Mouse (Mus musculus): ENCODE results near the gene Itpr3. TPM values are rescaled to one million over a fixed set of nuclear protein-coding genes. Genes with fewer than 3 reads are reported as not detected.

The Itpr3 gene
- polyA plus RNA-seq, 1 experiment: not detected

DNA sequence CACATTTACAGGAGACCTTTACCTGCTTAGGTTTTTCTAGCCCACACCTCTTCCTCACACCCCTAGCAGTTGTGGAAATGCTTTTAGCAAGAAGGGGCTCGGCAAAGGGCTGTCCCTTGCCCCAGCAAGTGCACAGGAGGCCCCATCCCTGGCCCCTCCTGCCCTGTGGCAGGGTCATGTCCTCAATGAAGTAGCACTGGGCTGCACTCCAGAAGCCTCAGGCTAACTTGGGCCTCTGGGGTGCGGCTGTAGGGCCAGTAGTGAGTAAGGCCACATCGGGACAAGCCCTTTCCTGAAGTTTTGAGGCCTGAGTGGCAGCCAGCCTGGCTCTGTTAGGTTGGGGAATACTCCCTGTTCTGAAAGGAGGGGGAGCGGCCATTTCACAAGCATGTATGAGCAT, 103.8 kb downstream of the Itpr3 start:
- WGBS: 84% methylated on average over 4 of the region's 4 CpGs
- TF ChIP-seq POLR2A (IDR thresholded peaks at IDR 0.05; ENCODE audit: insufficient read depth, low read depth, low read length) (no peak), CTCF (IDR thresholded peaks at IDR 0.05; ENCODE audit: insufficient read depth, low read depth, low read length) (no peak)
- Histone ChIP-seq H3K4me3 (ENCODE audit: insufficient read depth, low read depth, low read length) (no peak overlapping the region), H3K4me1 (ENCODE audit: control insufficient read depth, insufficient read depth, low read length) (peaks cover 9% of the 10 kb centered on the region), H3K27ac (ENCODE audit: insufficient read depth, low read depth, low read length) (no peak overlapping the region)

DNA sequence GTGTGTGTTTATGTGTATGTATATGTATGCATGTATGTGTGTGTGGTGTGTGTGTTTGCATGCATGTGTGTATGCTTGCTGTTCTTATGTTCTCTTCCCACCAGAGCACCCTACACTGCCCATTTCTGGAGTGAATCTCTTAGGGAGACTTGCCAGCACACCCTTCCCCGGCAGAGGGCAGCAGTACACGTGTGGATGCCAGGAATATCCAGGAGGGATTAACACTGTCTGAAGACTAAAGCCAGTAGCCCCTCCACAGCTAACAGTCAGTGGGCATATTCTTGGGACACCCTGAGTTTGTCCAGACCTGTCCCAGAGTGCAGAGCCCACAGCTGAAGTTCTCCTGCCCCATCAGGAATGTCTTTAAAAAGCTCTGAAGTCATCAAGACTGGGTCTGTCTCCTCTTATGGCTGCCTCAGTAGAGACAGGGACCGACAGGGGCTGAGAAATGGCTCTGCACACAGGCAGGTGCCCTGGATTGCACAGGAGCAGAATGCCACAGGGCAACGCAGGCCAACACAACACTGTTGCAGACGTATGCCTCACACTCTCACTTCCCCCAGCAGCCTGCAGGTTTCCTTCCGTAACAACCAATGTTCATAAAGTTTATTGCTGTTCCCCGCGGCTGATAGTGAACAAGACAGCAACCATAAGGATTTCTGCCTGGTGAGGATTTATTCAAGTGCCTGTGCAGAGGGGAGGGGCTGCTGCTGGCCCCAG, 108.1 kb downstream of the Itpr3 start:
- H3K4me3 ChIP-seq (ENCODE audit: insufficient read depth, low read depth, low read length): no peak overlapping the region
- no peak for TF ChIP-seq CTCF (IDR thresholded peaks at IDR 0.05; ENCODE audit: insufficient read depth, low read depth, low read length)
- TF ChIP-seq POLR2A (IDR thresholded peaks at IDR 0.05; ENCODE audit: insufficient read depth, low read depth, low read length): no peak
- no peak overlapping the region for H3K27ac ChIP-seq (ENCODE audit: insufficient read depth, low read depth, low read length)
- 63% methylated on average over 8 of the region's 8 CpGs for WGBS
- peaks cover 10% of the 10 kb centered on the region for H3K4me1 ChIP-seq (ENCODE audit: control insufficient read depth, insufficient read depth, low read length)

DNA sequence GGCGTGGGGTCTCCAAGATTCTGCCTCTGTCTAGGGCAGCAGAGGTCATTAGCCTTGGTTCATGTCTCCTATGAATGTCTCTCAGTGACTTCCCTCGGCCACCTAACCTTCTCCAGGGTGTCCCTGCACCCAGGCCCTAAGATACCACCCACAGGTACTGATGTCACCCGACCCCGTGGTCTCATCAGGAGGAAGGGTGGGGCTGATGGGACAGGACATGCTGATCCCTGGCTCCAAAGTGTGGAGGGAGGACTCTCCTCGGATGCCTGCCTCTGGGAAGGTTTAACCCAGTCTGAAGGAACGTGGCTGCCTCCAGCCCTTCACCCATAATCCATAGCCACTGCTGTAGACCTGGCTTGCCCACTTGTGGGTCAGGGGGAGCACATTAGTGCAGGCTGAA, 109.8 kb downstream of the Itpr3 start:
- TF ChIP-seq POLR2A (IDR thresholded peaks at IDR 0.05; ENCODE audit: insufficient read depth, low read depth, low read length): no peak
- TF ChIP-seq CTCF (IDR thresholded peaks at IDR 0.05; ENCODE audit: insufficient read depth, low read depth, low read length): no peak
- H3K4me1 ChIP-seq (ENCODE audit: control insufficient read depth, insufficient read depth, low read length): peaks cover 17% of the 10 kb centered on the region
- 92% methylated on average over 6 of the region's 6 CpGs for WGBS
- H3K27ac ChIP-seq (ENCODE audit: insufficient read depth, low read depth, low read length): no peak overlapping the region
- no peak overlapping the region for H3K4me3 ChIP-seq (ENCODE audit: insufficient read depth, low read depth, low read length)

DNA sequence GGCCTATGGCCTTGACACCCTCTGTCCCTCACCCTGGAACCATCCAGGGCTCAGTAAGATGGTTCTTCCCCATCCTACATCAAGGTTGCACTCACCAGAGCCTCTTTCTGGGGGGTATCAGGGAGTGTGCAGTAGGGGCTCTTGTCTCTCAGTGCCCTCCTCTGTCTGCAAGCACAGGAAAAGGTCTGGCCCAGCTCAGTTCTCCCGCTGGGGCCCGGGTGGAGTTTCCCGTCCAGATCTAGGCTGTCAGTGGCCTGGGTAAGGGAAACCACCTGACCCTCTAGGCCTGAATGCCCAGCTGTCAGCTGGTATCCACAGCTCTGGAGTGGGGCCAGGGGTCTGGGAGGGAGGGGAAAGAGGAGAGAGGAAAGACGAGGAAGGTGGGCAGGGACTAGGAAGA, 110.4 kb downstream of the Itpr3 start, which contains the start of gene Ip6k3:
TSS of gene Ip6k3 (minus strand) at position 251 of the 400 bp plus-strand sequence.
- WGBS: 61% methylated on average over 4 of the region's 4 CpGs
- no peak within 1 kb of the TSS for H3K4me3 ChIP-seq (ENCODE audit: insufficient read depth, low read depth, low read length)
- H3K4me1 ChIP-seq (ENCODE audit: control insufficient read depth, insufficient read depth, low read length): peaks cover 17% of the 10 kb centered on the region
- no peak for TF ChIP-seq CTCF (IDR thresholded peaks at IDR 0.05; ENCODE audit: insufficient read depth, low read depth, low read length)
- TF ChIP-seq POLR2A (IDR thresholded peaks at IDR 0.05; ENCODE audit: insufficient read depth, low read depth, low read length): no peak
- H3K27ac ChIP-seq (ENCODE audit: insufficient read depth, low read depth, low read length): no peak within 1 kb of the TSS

DNA sequence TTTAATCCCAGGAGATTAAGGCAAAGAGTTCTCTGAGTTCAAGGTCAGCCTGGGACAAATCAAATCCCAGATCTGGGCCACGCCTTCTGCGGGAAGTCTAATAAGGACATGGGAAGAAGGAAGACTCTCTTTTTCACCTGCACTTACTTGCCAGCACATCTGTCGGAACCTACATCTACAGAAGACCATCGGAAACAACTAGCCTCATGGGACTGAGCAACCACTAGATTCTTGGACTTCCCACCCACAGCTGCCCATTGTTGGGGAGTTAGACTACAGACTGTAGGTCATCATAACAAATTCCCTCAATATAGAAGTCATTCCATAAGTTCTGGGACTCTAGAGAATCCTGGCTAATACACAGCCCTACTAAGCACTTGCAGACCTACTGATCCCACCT, 111.5 kb downstream of the Itpr3 start:
- peaks cover 17% of the 10 kb centered on the region for H3K4me1 ChIP-seq (ENCODE audit: control insufficient read depth, insufficient read depth, low read length)
- TF ChIP-seq POLR2A (IDR thresholded peaks at IDR 0.05; ENCODE audit: insufficient read depth, low read depth, low read length) (no peak), CTCF (IDR thresholded peaks at IDR 0.05; ENCODE audit: insufficient read depth, low read depth, low read length) (no peak)
- WGBS: over 99% methylated on average over 4 of the region's 4 CpGs
- H3K4me3 ChIP-seq (ENCODE audit: insufficient read depth, low read depth, low read length): no peak overlapping the region
- no peak overlapping the region for H3K27ac ChIP-seq (ENCODE audit: insufficient read depth, low read depth, low read length)

DNA sequence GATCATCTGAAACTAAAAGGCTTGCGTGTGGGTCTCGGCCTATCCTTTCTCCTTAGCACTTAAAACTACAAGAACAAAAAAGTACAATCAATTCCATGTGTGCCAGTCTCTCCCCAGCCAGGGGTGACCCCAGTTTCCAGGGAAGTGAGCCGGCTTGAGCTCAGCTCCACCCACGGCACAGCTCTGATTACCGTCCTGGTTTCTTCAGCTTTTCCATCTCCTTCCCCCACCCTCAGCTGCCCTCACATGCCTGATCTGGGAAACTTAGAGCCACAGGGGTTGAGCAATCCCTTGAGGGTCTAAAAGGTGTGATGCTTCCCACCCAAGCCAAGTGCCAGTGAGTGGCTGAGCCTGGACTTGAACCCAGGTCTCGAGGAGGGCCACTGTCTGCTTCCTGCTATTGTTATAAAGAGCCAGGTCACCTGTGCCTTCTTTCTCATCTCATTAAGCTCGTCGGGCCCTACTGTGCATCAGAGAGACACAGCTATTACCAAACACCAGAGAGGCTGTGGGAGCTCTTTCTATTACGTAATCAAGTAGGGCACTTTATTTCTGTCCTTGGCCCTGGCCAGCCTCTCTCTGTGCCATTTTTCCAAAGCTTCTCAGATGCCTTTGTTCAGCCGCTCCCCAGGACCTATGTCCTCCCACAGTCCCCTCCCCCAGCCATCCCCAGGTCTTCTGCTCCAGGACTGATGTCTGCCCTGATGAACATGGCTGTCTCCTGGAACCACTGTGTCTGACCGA, 113.0 kb downstream of the Itpr3 start:
- WGBS: 76% methylated on average over 11 of the region's 11 CpGs
- peaks cover 18% of the 10 kb centered on the region for H3K4me1 ChIP-seq (ENCODE audit: control insufficient read depth, insufficient read depth, low read length)
- no peak for TF ChIP-seq POLR2A (IDR thresholded peaks at IDR 0.05; ENCODE audit: insufficient read depth, low read depth, low read length)
- no peak for TF ChIP-seq CTCF (IDR thresholded peaks at IDR 0.05; ENCODE audit: insufficient read depth, low read depth, low read length)
- no peak overlapping the region for H3K4me3 ChIP-seq (ENCODE audit: insufficient read depth, low read depth, low read length)
- no peak overlapping the region for H3K27ac ChIP-seq (ENCODE audit: insufficient read depth, low read depth, low read length)

DNA sequence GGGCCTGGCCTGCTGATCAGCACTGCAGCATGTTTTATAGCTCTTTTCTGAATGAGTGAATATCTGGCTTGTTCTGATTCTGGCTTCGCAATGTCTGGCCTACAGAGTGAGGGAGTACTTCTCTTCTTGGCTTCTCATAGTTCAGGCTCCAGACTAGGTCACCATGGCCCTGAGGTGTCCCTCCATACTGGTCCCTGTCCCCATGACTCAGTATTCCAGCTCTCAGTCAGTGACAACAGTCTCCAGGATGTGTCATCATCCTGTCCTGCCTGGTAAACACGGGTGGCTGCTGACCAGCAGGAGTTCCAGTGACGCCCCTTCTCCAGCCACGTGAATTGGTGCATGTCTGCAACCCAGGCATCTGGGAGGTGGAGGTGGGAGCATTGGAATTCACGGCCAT, 114.0 kb downstream of the Itpr3 start:
- no peak overlapping the region for H3K27ac ChIP-seq (ENCODE audit: insufficient read depth, low read depth, low read length)
- WGBS: 87% methylated on average over 5 of the region's 5 CpGs
- TF ChIP-seq POLR2A (IDR thresholded peaks at IDR 0.05; ENCODE audit: insufficient read depth, low read depth, low read length) (no peak), CTCF (IDR thresholded peaks at IDR 0.05; ENCODE audit: insufficient read depth, low read depth, low read length) (no peak)
- H3K4me1 ChIP-seq (ENCODE audit: control insufficient read depth, insufficient read depth, low read length): peaks cover 24% of the 10 kb centered on the region
- no peak overlapping the region for H3K4me3 ChIP-seq (ENCODE audit: insufficient read depth, low read depth, low read length)

Other genes with a start within 250 kb of the Itpr3 start
- gene Nkx2-5, start 212.3 kb upstream of the Itpr3 start, polyA plus RNA-seq (2012; ENCODE audit: insufficient read depth, insufficient read length, low replicate concordance, missing spikeins): not detected in 2 replicates
- gene Kifc5b, start 140.2 kb upstream of the Itpr3 start, polyA plus RNA-seq (2012; ENCODE audit: insufficient read depth, insufficient read length, low replicate concordance, missing spikeins): not detected in 2 replicates
- gene Phf1, start 124.3 kb upstream of the Itpr3 start, polyA plus RNA-seq (2012; ENCODE audit: insufficient read depth, insufficient read length, low replicate concordance, missing spikeins): not detected in 2 replicates
- not detected in 2 replicates for gene Cuta, start 117.7 kb upstream of the Itpr3 start, polyA plus RNA-seq (2012; ENCODE audit: insufficient read depth, insufficient read length, low replicate concordance, missing spikeins)
- gene Syngap1, start 116.1 kb upstream of the Itpr3 start, polyA plus RNA-seq (2012; ENCODE audit: insufficient read depth, insufficient read length, low replicate concordance, missing spikeins): 50.4 and 503 TPM in 2 replicates
- gene Zbtb9, start 84.1 kb upstream of the Itpr3 start, polyA plus RNA-seq (2012; ENCODE audit: insufficient read depth, insufficient read length, low replicate concordance, missing spikeins): 109 TPM in 1 of 2 replicates, not detected in the other
- not detected in 2 replicates for gene Bak1, start 28.3 kb upstream of the Itpr3 start, polyA plus RNA-seq (2012; ENCODE audit: insufficient read depth, insufficient read length, low replicate concordance, missing spikeins)
- gene Uqcc2, start 76.6 kb downstream of the Itpr3 start, polyA plus RNA-seq (2012; ENCODE audit: insufficient read depth, insufficient read length, low replicate concordance, missing spikeins): not detected in 2 replicates
- gene Ip6k3, start 110.5 kb downstream of the Itpr3 start, polyA plus RNA-seq (2012; ENCODE audit: insufficient read depth, insufficient read length, low replicate concordance, missing spikeins): not detected in 2 replicates
- gene Lemd2, start 147.2 kb downstream of the Itpr3 start, polyA plus RNA-seq (2012; ENCODE audit: insufficient read depth, insufficient read length, low replicate concordance, missing spikeins): not detected in 2 replicates

All from olfactory bulb, adult 2 months (tissue).